Mouse (Mus musculus): Measurements from ENCODE around the gene Ppp1r14b.

DNA sequence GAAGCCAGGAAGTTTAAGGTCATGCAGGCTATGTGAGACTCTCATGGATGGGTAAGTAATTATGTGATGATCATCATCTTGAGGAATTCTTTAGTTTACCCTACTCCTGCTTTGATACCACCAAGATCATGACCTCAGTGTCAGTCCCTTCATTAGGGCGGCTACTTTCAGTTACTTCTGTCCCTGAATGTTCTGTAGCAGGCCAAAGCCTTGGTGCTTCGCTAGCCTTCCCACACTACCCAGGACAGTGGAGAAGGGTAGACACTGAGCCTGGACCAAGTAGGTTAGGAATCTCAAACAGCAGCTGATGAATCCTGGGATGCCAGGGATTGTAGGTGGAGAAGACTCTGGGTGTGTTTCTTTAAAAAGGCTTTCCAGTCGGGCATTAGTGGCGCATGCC lies 6.7 kb downstream of the Ppp1r14b start:
- TF ChIP-seq CTCF (IDR thresholded peaks at IDR 0.05) (no peak), EP300 (IDR thresholded peaks at IDR 0.05) (no peak)

All from lung, postnatal 0 days (tissue).